Mouse (Mus musculus): ENCODE measurements at regions not wholly inside any gene's neighbourhood (a gene's known extent, or its start where the extent isn't known, plus 50 kb on each side); places are given as distances from the start of the nearest gene placed in this dataset.

GRCm38 (mm10) chr2:171670945-171671547 lies 372.2 kb downstream of the Cbln4 start:
- no peak for DNase-seq

GRCm38 (mm10) chr2:171668791-171669645 lies 374.2 kb downstream of the Cbln4 start:
- DNase-seq = peak; percentile 39

GRCm38 (mm10) chr2:171662571-171662970 lies 380.7 kb downstream of the Cbln4 start:
- no peak for DNase-seq

GRCm38 (mm10) chr2:171661896-171662511 lies 381.3 kb downstream of the Cbln4 start:
- peak; percentile 20 for DNase-seq

- no peak for DNase-seq
Observed at GRCm38 (mm10) chr2:171657125-171657524, 386.1 kb downstream of the Cbln4 start.

- DNase-seq = no peak
Observed at GRCm38 (mm10) chr2:171641730-171642129, 401.5 kb downstream of the Cbln4 start.

GRCm38 (mm10) chr2:171640478-171640877 lies 402.8 kb downstream of the Cbln4 start:
- DNase-seq = peak; percentile 22

GRCm38 (mm10) chr2:171638931-171639330 lies 404.3 kb downstream of the Cbln4 start:
- no peak for DNase-seq

GRCm38 (mm10) chr2:171636837-171637236 lies 406.4 kb downstream of the Cbln4 start:
- no peak for DNase-seq

GRCm38 (mm10) chr2:171633355-171634097 lies 409.7 kb downstream of the Cbln4 start:
- DNase-seq = peak; percentile 70

- peak; percentile 64 for DNase-seq
Observed at GRCm38 (mm10) chr2:171630101-171630715, 413.1 kb downstream of the Cbln4 start.

GRCm38 (mm10) chr2:171628182-171628850 lies 414.9 kb downstream of the Cbln4 start:
- DNase-seq = no peak

GRCm38 (mm10) chr2:171620668-171621067 lies 422.6 kb downstream of the Cbln4 start:
- no peak for DNase-seq

- DNase-seq = no peak
Observed at GRCm38 (mm10) chr2:171620253-171620652, 423.0 kb downstream of the Cbln4 start.

GRCm38 (mm10) chr2:171618771-171619170 lies 424.5 kb downstream of the Cbln4 start:
- no peak for DNase-seq

- no peak for DNase-seq
Observed at GRCm38 (mm10) chr2:171618333-171618732, 424.9 kb downstream of the Cbln4 start.

GRCm38 (mm10) chr2:171615462-171615861 lies 427.8 kb downstream of the Cbln4 start:
- peak; percentile 33 for DNase-seq

GRCm38 (mm10) chr2:171605064-171605463 lies 438.2 kb downstream of the Cbln4 start:
- no peak for DNase-seq

GRCm38 (mm10) chr2:171595240-171595639 lies 448.0 kb downstream of the Cbln4 start:
- no peak for DNase-seq

GRCm38 (mm10) chr2:171593884-171594283 lies 449.4 kb downstream of the Cbln4 start:
- no peak for DNase-seq

GRCm38 (mm10) chr2:171592315-171592714 lies 451.0 kb downstream of the Cbln4 start:
- DNase-seq = no peak

GRCm38 (mm10) chr2:171588158-171588557 lies 455.1 kb downstream of the Cbln4 start:
- no peak for DNase-seq
